Mouse (Mus musculus) embryonic facial prominence, embryonic 10.5 days (tissue): ENCODE results near the gene Nup93. TPM values are rescaled to one million over a fixed set of nuclear protein-coding genes. Genes with fewer than 3 reads are reported as not detected.

Experiments used
- DNase-seq: peaks from one replicate; pipeline ENCODE4 v3.0.0-alpha.2; 2017; ENCODE audit warnings: low spot score
- H3K27ac ChIP-seq: fragments of 300-500 bp; sonication (generic); replicated peaks from 2 replicates; pipeline ENCODE4 v1.5.1; 2016; ENCODE audit warnings: mild to moderate bottlenecking
- H3K27me3 ChIP-seq: fragments of 300-500 bp; sonication (generic); replicated peaks from 2 replicates; pipeline ENCODE4 v1.6.1; 2016; ENCODE audit warnings: low read depth, mild to moderate bottlenecking; ENCODE audit not compliant: poor library complexity, severe bottlenecking
- H3K36me3 ChIP-seq: fragments of 300-500 bp; sonication (generic); replicated peaks from 2 replicates; pipeline ENCODE4 v1.6.1; 2016; ENCODE audit warnings: mild to moderate bottlenecking, moderate library complexity
- H3K4me1 ChIP-seq: fragments of 300-500 bp; sonication (generic); 2 replicates; pipeline ENCODE4 v1.6.1; 2016
- H3K4me3 ChIP-seq: fragments of 300-500 bp; sonication (generic); 2 replicates; pipeline ENCODE4 v1.5.1; 2016; ENCODE audit warnings: mild to moderate bottlenecking, moderate library complexity
- H3K9me3 ChIP-seq: fragments of 300-500 bp; sonication (generic); 2 replicates; pipeline ENCODE4 v1.6.1; 2016; ENCODE audit warnings: mild to moderate bottlenecking
- WGBS: fragments of 180-500 bp; shearing (Covaris S2); methylation state at CpG from one replicate; pipeline ENCODE4 v1.1.7; 2016; 5-methylcytosine and 5-hydroxymethylcytosine counted together
- polyA plus RNA-seq: library from polyadenylated mRNA; unstranded; fragments of >200 nt; fragmentation: Nextera tagmentation; extraction: Ambion mirVana; gene quantifications from 2 replicates; pipeline ENCODE4 v1.2.1, GENCODE M21; 2016

The Nup93 gene
- polyA plus RNA-seq, 1 experiment from 2014 or later, result 150 TPM

GRCm38 (mm10) chr8:94342691-94343090 is 128.3 kb downstream of the Nup93 start:
- H3K36me3 ChIP-seq, result no peaks in the 10 kb centered on the region
- WGBS, result 90% methylated on average over 10 of the region's 10 CpGs
- H3K9me3 ChIP-seq, result no peaks in the 10 kb centered on the region
- 0 out of 2 replicates have a peak, but pooled peaks cover 4% of the 10 kb centered on the region for H3K27me3 ChIP-seq
- no peak for DNase-seq
- no peaks in the 10 kb centered on the region for H3K4me1 ChIP-seq
- no peak overlapping the region for H3K4me3 ChIP-seq
- H3K27ac ChIP-seq, result no peak overlapping the region

GRCm38 (mm10) chr8:94343290-94343689 is 128.9 kb downstream of the Nup93 start:
- H3K27ac ChIP-seq, result no peak overlapping the region
- no peaks in the 10 kb centered on the region for H3K4me1 ChIP-seq
- 17% methylated on average over 6 of the region's 6 CpGs for WGBS
- no peaks in the 10 kb centered on the region for H3K9me3 ChIP-seq
- no peak overlapping the region for H3K4me3 ChIP-seq
- no peaks in the 10 kb centered on the region for H3K36me3 ChIP-seq
- DNase-seq, result peak; percentile 75
- H3K27me3 ChIP-seq, result 0 out of 2 replicates have a peak, but pooled peaks cover 4% of the 10 kb centered on the region

GRCm38 (mm10) chr8:94343778-94344320 is 129.5 kb downstream of the Nup93 start:
- Histone ChIP-seq H3K9me3 (no peaks in the 10 kb centered on the region), H3K27me3 (0 out of 2 replicates have a peak, but pooled peaks cover 4% of the 10 kb centered on the region), H3K27ac (no peak overlapping the region), H3K36me3 (no peaks in the 10 kb centered on the region), H3K4me1 (no peaks in the 10 kb centered on the region), H3K4me3 (no peak overlapping the region)
- DNase-seq, result no peak
- 85% methylated on average over 11 of the region's 11 CpGs for WGBS

- 0 out of 2 replicates have a peak, but pooled peaks cover 4% of the 10 kb centered on the region for H3K27me3 ChIP-seq
- no peak overlapping the region for H3K27ac ChIP-seq
- H3K36me3 ChIP-seq, result no peaks in the 10 kb centered on the region
- H3K4me1 ChIP-seq, result no peaks in the 10 kb centered on the region
- DNase-seq, result no peak
- 85% methylated on average over 4 of the region's 4 CpGs for WGBS
- H3K4me3 ChIP-seq, result no peak overlapping the region
- no peaks in the 10 kb centered on the region for H3K9me3 ChIP-seq
Measured at GRCm38 (mm10) chr8:94345657-94346056, 131.3 kb downstream of the Nup93 start.

- DNase-seq, result no peak
Measured at GRCm38 (mm10) chr8:94346264-94346663, 131.9 kb downstream of the Nup93 start.

GRCm38 (mm10) chr8:94348425-94348824 is 134.1 kb downstream of the Nup93 start:
- 79% methylated on average over 9 of the region's 9 CpGs for WGBS
- Histone ChIP-seq H3K27ac (no peak overlapping the region), H3K27me3 (no peaks in the 10 kb centered on the region), H3K9me3 (no peaks in the 10 kb centered on the region), H3K36me3 (no peaks in the 10 kb centered on the region), H3K4me1 (no peaks in the 10 kb centered on the region), H3K4me3 (no peak overlapping the region)
- DNase-seq, result no peak

More at GRCm38 (mm10) chr8:94346264-94346663, 131.9 kb downstream of the Nup93 start:
- no peaks in the 10 kb centered on the region for H3K36me3 ChIP-seq
- WGBS, result 90% methylated on average over 13 of the region's 13 CpGs
- no peaks in the 10 kb centered on the region for H3K9me3 ChIP-seq
- H3K27me3 ChIP-seq, result 0 out of 2 replicates have a peak, but pooled peaks cover 2% of the 10 kb centered on the region
- no peaks in the 10 kb centered on the region for H3K4me1 ChIP-seq
- H3K4me3 ChIP-seq, result no peak overlapping the region
- H3K27ac ChIP-seq, result no peak overlapping the region

- no peak for DNase-seq
- Histone ChIP-seq H3K9me3 (no peaks in the 10 kb centered on the region), H3K36me3 (no peaks in the 10 kb centered on the region), H3K4me3 (no peak overlapping the region), H3K4me1 (no peaks in the 10 kb centered on the region), H3K27me3 (no peaks in the 10 kb centered on the region), H3K27ac (no peak overlapping the region)
- 85% methylated on average over 7 of the region's 7 CpGs for WGBS
Measured at GRCm38 (mm10) chr8:94354069-94354531, 139.7 kb downstream of the Nup93 start.

- 78% methylated on average over 4 of the region's 4 CpGs for WGBS
- Histone ChIP-seq H3K27me3 (no peaks in the 10 kb centered on the region), H3K36me3 (no peaks in the 10 kb centered on the region), H3K4me1 (no peaks in the 10 kb centered on the region), H3K9me3 (no peaks in the 10 kb centered on the region), H3K4me3 (no peak overlapping the region), H3K27ac (no peak overlapping the region)
- DNase-seq, result no peak
Measured at GRCm38 (mm10) chr8:94354571-94354970, 140.2 kb downstream of the Nup93 start.

- H3K27me3 ChIP-seq, result no peaks in the 10 kb centered on the region
- H3K4me1 ChIP-seq, result no peaks in the 10 kb centered on the region
- H3K36me3 ChIP-seq, result no peaks in the 10 kb centered on the region
- no peaks in the 10 kb centered on the region for H3K9me3 ChIP-seq
- 83% methylated on average over 6 of the region's 6 CpGs for WGBS
- no peak for DNase-seq
- H3K4me3 ChIP-seq, result no peak overlapping the region
- H3K27ac ChIP-seq, result no peak overlapping the region
Measured at GRCm38 (mm10) chr8:94357220-94357619, 142.9 kb downstream of the Nup93 start.

GRCm38 (mm10) chr8:94358541-94358940 is 144.2 kb downstream of the Nup93 start:
- no peak overlapping the region for H3K27ac ChIP-seq
- no peaks in the 10 kb centered on the region for H3K36me3 ChIP-seq
- WGBS, result 78% methylated on average over 5 of the region's 5 CpGs
- H3K27me3 ChIP-seq, result no peaks in the 10 kb centered on the region
- DNase-seq, result no peak
- H3K4me1 ChIP-seq, result no peaks in the 10 kb centered on the region
- H3K9me3 ChIP-seq, result no peaks in the 10 kb centered on the region
- H3K4me3 ChIP-seq, result no peak overlapping the region

- Histone ChIP-seq H3K36me3 (no peaks in the 10 kb centered on the region), H3K27me3 (no peaks in the 10 kb centered on the region), H3K9me3 (no peaks in the 10 kb centered on the region), H3K4me1 (peaks cover 5% of the 10 kb centered on the region; the same call in 1 of the 2 replicates), H3K4me3 (no peak overlapping the region), H3K27ac (no peak overlapping the region)
- WGBS, result 84% methylated on average over 6 of the region's 6 CpGs
- no peak for DNase-seq
Measured at GRCm38 (mm10) chr8:94361774-94362431, 147.5 kb downstream of the Nup93 start.

GRCm38 (mm10) chr8:94362607-94363239 is 148.4 kb downstream of the Nup93 start:
- Histone ChIP-seq H3K4me3 (no peak overlapping the region), H3K27ac (no peak overlapping the region), H3K4me1 (peaks cover 5% of the 10 kb centered on the region; the same call in 1 of the 2 replicates), H3K36me3 (no peaks in the 10 kb centered on the region), H3K27me3 (no peaks in the 10 kb centered on the region), H3K9me3 (no peaks in the 10 kb centered on the region)
- DNase-seq, result no peak
- 81% methylated on average over 7 of the region's 7 CpGs for WGBS

- Histone ChIP-seq H3K9me3 (no peaks in the 10 kb centered on the region), H3K4me3 (no peak overlapping the region), H3K27ac (no peak overlapping the region), H3K4me1 (peaks cover 5% of the 10 kb centered on the region; the same call in 1 of the 2 replicates), H3K27me3 (no peaks in the 10 kb centered on the region), H3K36me3 (no peaks in the 10 kb centered on the region)
- DNase-seq, result peak; percentile 15
- WGBS, result 42% methylated on average over 4 of the region's 4 CpGs
Measured at GRCm38 (mm10) chr8:94363288-94363688, 148.9 kb downstream of the Nup93 start.
